Mouse (Mus musculus) adrenal gland, adult 8-10 months (tissue): ENCODE measurements around the gene Fkbp14. TPM values are rescaled to one million over a fixed set of nuclear protein-coding genes. Genes with fewer than 3 reads are reported as not detected.

Experiments used
- DNase-seq: peaks from one replicate; pipeline ENCODE4 v3.0.0; 2022
- total RNA-seq, 4 experiments: library from RNA; stranded (reverse); gene quantifications; 2 replicates each; pipeline ENCODE4 v1.2.4; 2022

Fkbp14 gene
- total RNA-seq, 4 experiments from 2014 or later, result 27.0 to 38.9 (median 31.5) TPM

GRCm38 (mm10) chr6:54543646-54544045 lies 53.5 kb downstream of the Fkbp14 start:
- no peak for DNase-seq

- no peak for DNase-seq
These were observed 54.3 kb downstream of the Fkbp14 start for GRCm38 (mm10) chr6:54542836-54543235.

DNA sequence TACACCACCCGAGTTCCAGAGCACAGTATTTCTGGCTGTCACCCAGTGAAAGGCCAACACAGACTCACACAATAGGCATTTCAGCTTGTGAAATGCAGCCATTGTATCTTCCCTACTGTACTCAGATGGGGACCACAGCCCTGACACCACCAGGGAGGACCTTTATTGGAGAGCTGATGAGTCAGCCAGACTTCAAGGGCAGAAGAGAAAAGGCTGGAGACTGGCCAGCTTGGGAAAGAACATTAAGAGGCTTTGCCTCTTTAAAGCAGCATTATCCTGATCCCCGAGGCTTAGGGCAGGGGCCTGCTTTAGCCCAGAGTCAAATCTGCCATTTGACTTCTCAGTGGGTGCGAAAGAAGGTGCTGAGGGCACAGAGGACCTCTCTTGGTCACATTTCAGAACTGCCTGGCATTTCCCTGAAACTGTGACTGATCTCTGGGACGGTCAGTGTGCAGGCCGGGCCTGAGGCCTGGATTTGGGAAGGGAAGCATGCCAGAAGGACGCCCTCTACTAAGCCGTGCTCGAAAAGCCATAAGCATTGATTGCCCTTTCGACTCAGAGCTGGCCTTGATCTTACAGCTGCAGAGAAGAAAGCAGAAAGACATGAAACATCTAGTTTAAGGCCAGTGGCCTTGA lies 56.7 kb downstream of the Fkbp14 start:
- DNase-seq, result peak; percentile 86

- no peak for DNase-seq
These were observed 57.7 kb downstream of the Fkbp14 start for GRCm38 (mm10) chr6:54539396-54539795.

DNA sequence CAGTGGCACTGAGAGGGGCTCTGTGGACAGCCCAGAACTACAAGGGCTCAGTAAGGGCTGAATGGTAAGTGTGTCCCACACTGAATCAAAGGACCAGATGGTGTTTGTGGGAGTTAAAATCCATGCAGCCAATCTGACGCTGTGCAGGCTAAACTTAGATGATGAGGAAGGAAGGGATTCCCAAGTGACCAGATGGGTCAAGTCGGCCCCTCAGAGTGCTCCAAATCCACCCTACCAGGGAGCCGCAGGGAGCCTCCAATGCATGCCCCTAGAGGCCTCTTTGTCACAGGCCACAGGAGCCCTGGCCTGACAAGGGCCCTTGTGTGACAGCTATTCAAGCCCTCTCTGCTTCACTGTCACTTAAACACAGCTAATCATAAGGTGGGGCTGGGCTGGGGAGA lies 58.3 kb downstream of the Fkbp14 start:
- no peak for DNase-seq

GRCm38 (mm10) chr6:54537053-54537452 lies 60.1 kb downstream of the Fkbp14 start:
- DNase-seq, result no peak

- DNase-seq, result no peak
These were observed 61.6 kb downstream of the Fkbp14 start for GRCm38 (mm10) chr6:54535485-54535884.

- DNase-seq, result no peak
These were observed 66.0 kb downstream of the Fkbp14 start for GRCm38 (mm10) chr6:54531048-54531481.

DNA sequence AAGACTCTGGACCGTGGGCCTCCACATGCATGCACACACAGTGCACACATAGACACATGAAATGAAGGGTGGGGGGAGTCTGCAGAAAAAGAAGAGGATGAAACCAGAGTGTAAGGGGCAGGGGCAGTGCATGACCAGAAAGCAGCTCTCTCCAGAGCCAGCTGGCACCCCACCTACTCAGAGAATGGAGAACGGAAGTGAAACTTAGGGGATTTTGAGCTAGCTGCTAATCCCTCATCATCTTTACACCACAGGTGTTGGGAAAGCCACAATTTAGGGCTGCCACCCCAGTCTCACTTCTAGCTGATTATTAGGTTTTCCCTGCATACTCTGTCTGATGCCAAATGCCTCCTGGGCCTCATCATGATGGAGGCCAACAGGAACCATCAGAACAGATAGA lies 66.9 kb downstream of the Fkbp14 start:
- DNase-seq, result no peak

DNA sequence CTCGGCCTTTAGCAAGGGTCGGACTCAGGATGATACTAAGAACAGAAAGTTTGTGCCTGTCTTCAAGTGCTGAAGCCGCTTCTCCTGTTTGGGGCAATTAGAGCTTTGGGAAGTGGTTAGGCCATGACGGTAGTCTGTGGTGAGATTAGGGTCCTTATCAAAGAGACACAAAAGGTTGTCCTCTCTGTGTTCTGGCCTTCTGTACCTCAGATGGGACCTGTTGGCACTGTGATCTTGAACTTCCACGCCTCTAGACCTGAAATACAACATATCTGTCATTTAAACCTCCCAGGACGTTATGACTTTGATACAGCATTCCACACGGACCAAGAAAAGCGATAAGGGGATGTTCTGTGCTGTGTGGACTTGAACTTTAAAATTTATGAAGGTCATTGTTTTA lies 68.4 kb downstream of the Fkbp14 start:
- no peak for DNase-seq

Other genes with a start within 250 kb of the Fkbp14 start
- gene Wipf3, start 167.7 kb downstream of the Fkbp14 start, total RNA-seq, result 1 to 10 TPM; 1.3 to 3.3 (median 2.7) TPM
- 10 to 100 TPM; 34.1 to 73.9 (median 49.6) TPM for gene Scrn1, start 30.8 kb downstream of the Fkbp14 start, total RNA-seq
- gene Plekha8, start 2.2 kb downstream of the Fkbp14 start, total RNA-seq, result 10 to 100 TPM; 19.1 to 25.4 (median 20.4) TPM
- gene Mturn, start 84.3 kb upstream of the Fkbp14 start, total RNA-seq, result 10 to 100 TPM; 15.6 to 30.6 (median 20.3) TPM
- 10 to 100 TPM; 50.4 to 77.4 (median 56.5) TPM for gene Znrf2, start 219.6 kb upstream of the Fkbp14 start, total RNA-seq